Mouse (Mus musculus) embryonic facial prominence, embryonic 10.5 days (tissue): Measurements from ENCODE around the gene Ddah2. TPM values are rescaled to one million over a fixed set of nuclear protein-coding genes. Genes with fewer than 3 reads are reported as not detected.

Experiments used
- DNase-seq: peaks from one replicate; pipeline ENCODE4 v3.0.0-alpha.2; 2017; ENCODE audit warnings: low spot score
- H3K27ac ChIP-seq: fragments of 300-500 bp; sonication (generic); replicated peaks from 2 replicates; pipeline ENCODE4 v1.5.1; 2016; ENCODE audit warnings: mild to moderate bottlenecking
- H3K27me3 ChIP-seq: fragments of 300-500 bp; sonication (generic); replicated peaks from 2 replicates; pipeline ENCODE4 v1.6.1; 2016; ENCODE audit warnings: low read depth, mild to moderate bottlenecking; ENCODE audit not compliant: poor library complexity, severe bottlenecking
- H3K36me3 ChIP-seq: fragments of 300-500 bp; sonication (generic); replicated peaks from 2 replicates; pipeline ENCODE4 v1.6.1; 2016; ENCODE audit warnings: mild to moderate bottlenecking, moderate library complexity
- H3K4me1 ChIP-seq: fragments of 300-500 bp; sonication (generic); 2 replicates; pipeline ENCODE4 v1.6.1; 2016
- H3K4me3 ChIP-seq: fragments of 300-500 bp; sonication (generic); 2 replicates; pipeline ENCODE4 v1.5.1; 2016; ENCODE audit warnings: mild to moderate bottlenecking, moderate library complexity
- H3K9me3 ChIP-seq: fragments of 300-500 bp; sonication (generic); 2 replicates; pipeline ENCODE4 v1.6.1; 2016; ENCODE audit warnings: mild to moderate bottlenecking
- WGBS: fragments of 180-500 bp; shearing (Covaris S2); methylation state at CpG from one replicate; pipeline ENCODE4 v1.1.7; 2016; 5-methylcytosine and 5-hydroxymethylcytosine counted together
- polyA plus RNA-seq: library from polyadenylated mRNA; unstranded; fragments of >200 nt; fragmentation: Nextera tagmentation; extraction: Ambion mirVana; gene quantifications from 2 replicates; pipeline ENCODE4 v1.2.1, GENCODE M21; 2016

Ddah2 gene
- polyA plus RNA-seq, 1 experiment from 2014 or later, result 503 TPM

GRCm38 (mm10) chr17:35021163-35021808 is 37.5 kb upstream of the Ddah2 start:
- Histone ChIP-seq H3K9me3 (no peaks in the 10 kb centered on the region), H3K4me3 (peak overlapping the region; percentile 41), H3K36me3 (peaks cover 21% of the 10 kb centered on the region), H3K27me3 (no peaks in the 10 kb centered on the region), H3K27ac (peak overlapping the region; percentile 78), H3K4me1 (peaks cover 44% of the 10 kb centered on the region)
- DNase-seq, result peak; percentile 92
- 5% methylated on average over 17 of the region's 17 CpGs for WGBS

DNA sequence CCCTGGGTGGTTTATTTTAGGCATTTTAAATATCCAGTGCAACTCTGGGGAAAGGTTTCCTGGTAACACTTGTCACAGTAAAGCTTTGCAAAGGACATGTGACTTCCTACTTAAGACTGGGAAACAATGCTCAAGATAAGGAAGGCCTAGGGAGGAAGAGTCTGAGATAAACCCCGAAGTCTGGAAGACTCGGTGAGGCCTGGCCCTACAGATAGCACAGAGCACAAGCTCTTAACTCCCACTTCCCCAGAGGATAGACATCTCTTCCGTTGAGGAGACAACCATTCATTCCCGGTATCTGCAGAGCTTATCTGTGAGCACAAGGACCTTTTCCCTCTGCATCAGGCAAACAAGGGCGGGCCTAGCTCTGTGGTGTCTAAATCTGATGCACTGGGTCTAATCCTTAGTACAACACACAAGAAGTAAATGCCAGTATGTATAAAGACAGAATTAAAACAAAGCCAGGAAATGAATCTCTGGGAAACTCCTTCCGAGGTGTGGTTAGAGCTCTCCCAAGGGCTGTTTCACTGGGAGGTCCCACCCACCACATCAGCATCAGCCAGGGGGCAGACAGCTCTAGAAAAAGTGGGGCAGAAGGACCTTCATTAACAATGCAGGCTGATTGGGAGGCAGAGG is 36.9 kb upstream of the Ddah2 start:
- H3K27ac ChIP-seq, result peak overlapping the region; percentile 78
- WGBS, result 68% methylated on average over 6 of the region's 6 CpGs
- no peaks in the 10 kb centered on the region for H3K9me3 ChIP-seq
- H3K4me1 ChIP-seq, result peaks cover 51% of the 10 kb centered on the region
- DNase-seq, result no peak
- H3K27me3 ChIP-seq, result no peaks in the 10 kb centered on the region
- H3K4me3 ChIP-seq, result peak overlapping the region; percentile 41
- H3K36me3 ChIP-seq, result peaks cover 14% of the 10 kb centered on the region

DNA sequence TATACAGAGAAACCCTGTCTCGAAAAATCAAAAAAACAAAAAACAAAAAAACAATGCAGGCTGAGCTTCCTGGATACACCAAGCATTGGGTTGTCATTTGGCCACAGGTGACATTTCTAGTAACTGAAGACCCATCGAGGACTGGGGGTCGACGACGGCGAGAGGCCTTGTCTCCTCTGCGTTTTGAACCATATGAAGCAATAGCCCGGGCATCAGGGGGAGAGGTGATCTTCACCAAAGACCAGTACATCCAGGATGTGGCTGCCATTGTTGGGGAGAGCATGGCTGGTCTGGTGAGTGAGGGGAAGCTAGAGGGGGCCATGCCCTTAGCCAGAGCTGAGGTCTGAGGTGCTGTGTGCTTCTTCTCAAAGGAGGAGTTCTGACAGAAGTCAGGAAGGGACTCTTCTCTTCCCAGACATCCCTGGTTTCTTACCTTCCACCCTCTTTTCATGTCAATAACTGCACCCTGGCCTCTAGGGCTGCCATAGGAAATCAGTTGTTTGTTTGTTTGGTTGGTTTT is 36.2 kb upstream of the Ddah2 start:
- H3K9me3 ChIP-seq, result no peaks in the 10 kb centered on the region
- WGBS, result 94% methylated on average over 8 of the region's 8 CpGs
- H3K27ac ChIP-seq, result no peak overlapping the region
- H3K36me3 ChIP-seq, result peaks cover 7% of the 10 kb centered on the region
- peaks cover 57% of the 10 kb centered on the region for H3K4me1 ChIP-seq
- DNase-seq, result no peak
- no peak overlapping the region for H3K4me3 ChIP-seq
- H3K27me3 ChIP-seq, result no peaks in the 10 kb centered on the region

GRCm38 (mm10) chr17:35023221-35023620 is 35.6 kb upstream of the Ddah2 start:
- Histone ChIP-seq H3K4me3 (no peak overlapping the region), H3K27me3 (no peaks in the 10 kb centered on the region), H3K36me3 (peaks cover 4% of the 10 kb centered on the region), H3K9me3 (no peaks in the 10 kb centered on the region), H3K4me1 (peaks cover 63% of the 10 kb centered on the region), H3K27ac (peak overlapping the region; percentile 26)
- DNase-seq, result no peak
- WGBS, result 84% methylated on average over 5 of the region's 5 CpGs

DNA sequence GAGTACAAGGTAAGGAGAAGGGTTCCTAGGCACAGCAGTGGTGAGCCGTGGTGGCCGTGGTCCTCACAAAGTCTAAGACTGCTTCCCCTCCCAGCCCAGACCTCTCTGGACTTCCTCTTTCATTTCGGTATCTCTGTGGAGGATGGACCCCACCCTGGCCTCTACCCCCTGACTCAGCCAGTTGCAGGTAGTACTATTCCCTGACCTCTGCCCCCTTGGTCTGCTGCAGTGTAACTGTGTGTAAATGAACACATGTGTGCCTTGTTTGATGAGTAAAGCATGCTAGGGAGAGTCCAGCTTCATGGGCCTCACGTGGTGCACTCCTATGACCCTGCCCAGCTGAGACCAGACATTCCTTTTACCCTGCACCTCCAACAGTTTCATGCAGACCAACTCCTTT is 35.1 kb upstream of the Ddah2 start:
- H3K9me3 ChIP-seq, result no peaks in the 10 kb centered on the region
- no peak overlapping the region for H3K4me3 ChIP-seq
- 0 out of 2 replicates have a peak, but pooled peaks cover under 1% of the 10 kb centered on the region for H3K27me3 ChIP-seq
- WGBS, result 67% methylated on average over 4 of the region's 4 CpGs
- no peak for DNase-seq
- peaks cover 68% of the 10 kb centered on the region for H3K4me1 ChIP-seq
- peaks cover 2% of the 10 kb centered on the region for H3K36me3 ChIP-seq
- no peak overlapping the region for H3K27ac ChIP-seq

- H3K36me3 ChIP-seq, result no peaks in the 10 kb centered on the region; the same call in 1 of the 2 replicates
- no peak for DNase-seq
- H3K9me3 ChIP-seq, result no peaks in the 10 kb centered on the region
- H3K4me1 ChIP-seq, result peaks cover 73% of the 10 kb centered on the region
- peak overlapping the region; percentile 59; the same call in 1 of the 2 replicates for H3K27ac ChIP-seq
- WGBS, result 79% methylated on average over 13 of the region's 13 CpGs
- peak overlapping the region; percentile 17; the same call in 1 of the 2 replicates for H3K4me3 ChIP-seq
- H3K27me3 ChIP-seq, result 0 out of 2 replicates have a peak, but pooled peaks cover 3% of the 10 kb centered on the region
Measured at GRCm38 (mm10) chr17:35024261-35024660, 34.6 kb upstream of the Ddah2 start.

DNA sequence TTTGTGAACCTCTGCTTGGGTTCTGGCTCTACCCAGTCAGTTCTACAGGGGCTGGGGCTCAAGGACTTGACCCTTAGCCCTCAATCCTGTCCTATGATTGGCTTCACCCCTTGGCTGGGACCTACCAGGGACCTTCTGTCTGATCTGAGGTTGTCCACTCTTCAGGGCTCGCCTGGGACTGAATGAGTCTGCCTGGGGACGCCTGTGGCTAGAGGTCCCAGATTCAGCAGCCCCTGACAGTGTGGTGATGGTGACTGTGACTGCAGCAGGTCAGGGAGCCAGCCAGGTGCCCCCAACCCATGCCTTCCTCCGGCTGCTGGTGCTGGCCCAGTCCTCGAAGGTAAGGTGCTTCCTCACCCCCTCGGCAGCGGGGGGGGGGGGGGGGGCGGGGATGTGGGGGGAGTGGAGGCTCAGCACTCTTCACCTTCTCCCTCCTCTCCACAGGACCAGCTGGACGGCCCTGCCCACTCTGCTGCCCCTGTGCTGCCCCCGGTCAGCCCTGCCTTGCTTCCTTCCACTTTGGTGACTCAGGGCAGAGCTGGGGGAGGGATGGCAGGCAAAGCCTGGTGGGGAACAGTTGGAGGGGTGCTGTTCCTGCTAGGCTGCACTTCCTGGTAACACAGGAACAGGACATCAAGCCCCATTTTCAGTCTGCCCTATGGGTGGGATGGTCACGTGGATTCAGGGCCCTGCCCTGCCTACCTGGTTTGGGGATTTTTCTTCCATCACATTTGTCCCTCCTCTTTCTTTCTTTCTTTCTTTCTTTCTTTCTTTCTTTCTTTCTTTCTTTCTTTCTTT is 33.9 kb upstream of the Ddah2 start:
- Histone ChIP-seq H3K4me3 (peak overlapping the region; percentile 9; the same call in 1 of the 2 replicates), H3K27me3 (0 out of 2 replicates have a peak, but pooled peaks cover 3% of the 10 kb centered on the region), H3K27ac (peak overlapping the region; percentile 59), H3K4me1 (peaks cover 79% of the 10 kb centered on the region), H3K9me3 (no peaks in the 10 kb centered on the region), H3K36me3 (no peaks in the 10 kb centered on the region)
- no peak for DNase-seq
- WGBS, result 64% methylated on average over 8 of the region's 10 CpGs

DNA sequence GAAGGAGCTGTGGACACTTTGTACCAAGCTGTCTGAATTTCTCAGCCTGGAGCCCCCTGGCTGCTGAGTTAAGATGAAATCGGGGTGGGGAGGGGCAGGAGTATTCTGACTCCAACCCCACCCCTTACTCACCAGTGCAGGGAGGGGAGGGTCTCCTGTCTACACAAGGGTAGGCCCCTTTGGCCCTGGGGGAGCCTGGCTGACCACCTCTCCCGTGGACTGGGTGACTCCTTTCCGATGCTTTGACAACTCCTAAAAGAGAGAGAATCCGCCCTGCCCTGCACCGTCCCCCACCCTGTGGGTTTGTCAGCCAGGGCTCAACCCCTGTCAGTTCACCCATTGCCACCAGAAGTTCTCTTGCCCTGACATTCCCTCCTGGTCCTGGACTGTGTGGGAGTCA is 32.6 kb upstream of the Ddah2 start:
- Histone ChIP-seq H3K4me3 (no peak overlapping the region), H3K36me3 (no peaks in the 10 kb centered on the region), H3K9me3 (no peaks in the 10 kb centered on the region), H3K27me3 (0 out of 2 replicates have a peak, but pooled peaks cover 3% of the 10 kb centered on the region), H3K27ac (peak overlapping the region; percentile 48), H3K4me1 (peaks cover 84% of the 10 kb centered on the region)
- no peak for DNase-seq
- 85% methylated on average over 5 of the region's 5 CpGs for whole genome bisulfite sequencing

DNA sequence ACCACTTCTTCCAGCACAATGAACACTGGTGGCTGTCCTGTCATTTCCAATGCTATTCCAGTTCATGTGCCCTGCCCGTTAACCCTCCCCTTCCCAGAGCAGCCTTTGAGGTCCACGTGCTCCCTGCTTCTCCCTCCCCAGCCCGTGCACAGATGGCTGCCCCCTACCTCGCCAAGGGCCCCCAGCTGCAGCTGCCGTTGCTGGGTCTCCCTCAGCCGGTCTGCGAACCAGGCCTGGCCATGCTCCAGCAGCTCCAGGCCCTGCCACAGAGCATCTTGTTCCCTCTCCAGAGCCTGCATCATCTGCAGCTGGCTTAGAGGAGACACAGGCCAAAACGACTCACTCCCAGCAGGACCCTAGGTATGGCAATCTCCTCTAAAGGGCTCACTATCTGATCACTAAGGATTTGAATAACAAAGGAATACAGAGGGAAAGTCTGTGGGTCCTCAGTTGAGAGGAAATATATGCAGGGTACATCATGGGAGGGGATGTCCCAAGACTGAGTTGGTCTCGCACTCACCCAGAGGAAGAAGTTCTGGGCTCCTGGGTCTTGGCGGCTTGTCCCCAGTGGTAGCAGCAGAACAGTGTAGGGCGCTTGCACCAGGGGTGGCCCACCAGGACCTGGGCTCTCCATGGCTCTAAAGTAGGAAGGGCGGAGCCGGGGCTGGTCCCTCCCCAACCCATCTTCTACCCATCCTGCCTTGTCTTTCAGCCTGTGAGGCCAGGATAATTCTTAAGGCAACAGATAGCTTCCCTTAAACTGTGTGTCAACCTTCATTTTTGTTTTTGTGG is 31.4 kb upstream of the Ddah2 start, which contains the start of gene Sapcd1:
TSS of gene Sapcd1 (minus strand) at position 740 of the 792 bp plus-strand sequence.
- Histone ChIP-seq H3K4me1 (peaks cover 74% of the 10 kb centered on the region), H3K36me3 (no peaks in the 10 kb centered on the region), H3K9me3 (no peaks in the 10 kb centered on the region), H3K27ac (peak within 1 kb of the TSS; percentile 81), H3K4me3 (peak within 1 kb of the TSS; percentile 35), H3K27me3 (0 out of 2 replicates have a peak, but pooled peaks cover 3% of the 10 kb centered on the region)
- WGBS, result 45% methylated on average over 13 of the region's 13 CpGs
- DNase-seq, result peak; percentile 53

- H3K9me3 ChIP-seq, result no peaks in the 10 kb centered on the region
- no peaks in the 10 kb centered on the region for H3K36me3 ChIP-seq
- 86% methylated on average over 2 of the region's 2 CpGs for WGBS
- no peak overlapping the region for H3K4me3 ChIP-seq
- DNase-seq, result no peak
- no peak overlapping the region for H3K27ac ChIP-seq
- peaks cover 72% of the 10 kb centered on the region for H3K4me1 ChIP-seq
- 0 out of 2 replicates have a peak, but pooled peaks cover 3% of the 10 kb centered on the region for H3K27me3 ChIP-seq
Measured at GRCm38 (mm10) chr17:35028315-35028714, 30.5 kb upstream of the Ddah2 start.

GRCm38 (mm10) chr17:35029691-35030532 is 28.9 kb upstream of the Ddah2 start:
- Histone ChIP-seq H3K9me3 (no peaks in the 10 kb centered on the region), H3K4me3 (no peak overlapping the region), H3K4me1 (peaks cover 56% of the 10 kb centered on the region), H3K27ac (peak overlapping the region; percentile 55), H3K27me3 (0 out of 2 replicates have a peak, but pooled peaks cover 3% of the 10 kb centered on the region), H3K36me3 (no peaks in the 10 kb centered on the region)
- WGBS, result 30% methylated on average over 19 of the region's 19 CpGs
- DNase-seq, result peak; percentile 42
